Mouse (Mus musculus): ENCODE data around the gene Kcnma1. TPM values are rescaled to one million over a fixed set of nuclear protein-coding genes. Genes with fewer than 3 reads are reported as not detected.

Gene Kcnma1
- polyA plus RNA-seq, 1 experiment from 2014 or later = 22.8 TPM

DNA sequence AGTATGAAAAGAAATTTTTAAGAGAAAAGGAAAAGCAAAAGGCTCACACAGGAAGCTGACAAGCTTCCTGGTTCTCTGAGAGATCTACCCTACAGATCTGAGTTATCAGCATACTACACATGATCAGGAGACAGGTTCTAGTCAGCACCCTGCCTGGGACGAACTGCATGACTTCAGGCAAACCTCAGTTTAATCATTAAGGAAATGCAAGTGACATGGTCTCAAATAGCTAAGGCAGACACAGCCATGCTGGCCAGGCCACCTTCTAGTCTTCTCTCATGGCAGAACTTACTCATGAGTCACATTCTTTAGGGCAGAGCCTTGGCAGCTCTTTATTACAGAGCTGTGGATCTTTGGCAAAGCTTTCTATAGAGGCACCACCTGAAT, 227.6 kb downstream of the Kcnma1 start:
- no peak for ATAC-seq (ENCODE audit: low FRiP score)
- Histone ChIP-seq H3K4me3 (replicated peaks; ENCODE audit: low read length) (no peak overlapping the region), H3K4me2 (replicated peaks) (no peak overlapping the region), H3K9me3 (ENCODE audit: control insufficient read depth, low read length) (no peaks in the 10 kb centered on the region), H3K27me3 (ENCODE audit: control insufficient read depth, insufficient read depth, low read length) (no peaks in the 10 kb centered on the region), H3K36me3 (replicated peaks; ENCODE audit: control insufficient read depth, insufficient read depth) (no peaks in the 10 kb centered on the region), H3K4me1 (replicated peaks; ENCODE audit: control insufficient read depth, insufficient read depth, low read length) (peaks cover 7% of the 10 kb centered on the region; the same call in 1 of the 2 replicates), H3K27ac (no peak overlapping the region), H3K9ac (no peak overlapping the region)
- WGBS = 59% methylated on average over 1 of the region's 1 CpGs
- DNase-seq (ENCODE audit: low spot score) = no peak

GRCm38 (mm10) chr14:23785921-23786686, 228.2 kb downstream of the Kcnma1 start:
- no peaks in the 10 kb centered on the region for H3K27me3 ChIP-seq (ENCODE audit: control insufficient read depth, insufficient read depth, low read length)
- no peak overlapping the region for H3K27ac ChIP-seq
- H3K9ac ChIP-seq = no peak overlapping the region
- H3K4me1 ChIP-seq (replicated peaks; ENCODE audit: control insufficient read depth, insufficient read depth, low read length) = peaks cover 7% of the 10 kb centered on the region; the same call in 1 of the 2 replicates
- DNase-seq (ENCODE audit: low spot score) (no peak), ATAC-seq (ENCODE audit: low FRiP score) (no peak)
- H3K9me3 ChIP-seq (ENCODE audit: control insufficient read depth, low read length) = no peaks in the 10 kb centered on the region
- no peak overlapping the region for H3K4me2 ChIP-seq (replicated peaks)
- 69% methylated on average over 10 of the region's 10 CpGs for WGBS
- no peaks in the 10 kb centered on the region for H3K36me3 ChIP-seq (replicated peaks; ENCODE audit: control insufficient read depth, insufficient read depth)
- H3K4me3 ChIP-seq (replicated peaks; ENCODE audit: low read length) = no peak overlapping the region

DNA sequence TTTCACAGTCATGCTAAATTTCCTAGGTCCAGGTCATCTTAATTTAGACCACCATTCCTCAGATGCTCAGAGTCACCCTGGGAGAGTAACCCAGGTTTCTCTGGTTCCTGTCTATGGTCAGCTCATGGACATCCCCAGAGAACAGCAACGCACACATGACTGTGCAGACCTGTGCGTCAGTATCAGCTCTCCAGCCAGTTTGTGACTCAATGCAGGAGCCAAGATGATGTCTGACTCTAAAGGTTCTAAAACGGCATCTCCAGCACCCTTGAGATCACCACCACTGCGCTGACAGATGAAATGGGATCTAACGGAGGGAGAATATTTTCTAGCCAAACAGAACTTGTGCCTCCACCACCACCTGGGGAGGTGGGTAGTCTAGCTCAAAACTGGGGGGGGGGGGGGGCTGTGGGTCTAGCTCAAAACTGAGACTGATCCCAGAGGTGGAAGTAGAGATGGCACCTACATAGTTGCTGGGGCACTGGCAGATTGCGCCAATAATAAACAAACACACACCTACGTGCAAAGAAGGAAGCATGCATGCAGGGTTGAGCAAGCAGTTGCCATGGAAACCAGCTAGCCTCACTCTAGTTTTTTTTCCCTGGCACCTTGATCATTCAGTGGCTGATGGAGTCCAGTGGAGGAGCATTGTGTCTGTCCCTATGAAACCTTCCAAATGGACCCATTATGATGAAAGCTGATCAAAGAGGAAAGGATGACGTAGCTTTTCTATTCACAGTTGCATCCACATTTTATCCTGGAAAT, 231.3 kb downstream of the Kcnma1 start:
- WGBS = 54% methylated on average over 8 of the region's 8 CpGs
- H3K36me3 ChIP-seq (replicated peaks; ENCODE audit: control insufficient read depth, insufficient read depth) = no peaks in the 10 kb centered on the region
- no peak overlapping the region for H3K9ac ChIP-seq
- no peaks in the 10 kb centered on the region for H3K27me3 ChIP-seq (ENCODE audit: control insufficient read depth, insufficient read depth, low read length)
- H3K9me3 ChIP-seq (ENCODE audit: control insufficient read depth, low read length) = no peaks in the 10 kb centered on the region
- H3K4me3 ChIP-seq (replicated peaks; ENCODE audit: low read length) = no peak overlapping the region
- H3K4me2 ChIP-seq (replicated peaks) = 0 out of 2 replicates have a peak overlapping the region, but pooled peaks have one; percentile 2
- peaks cover 7% of the 10 kb centered on the region; the same call in 1 of the 2 replicates for H3K4me1 ChIP-seq (replicated peaks; ENCODE audit: control insufficient read depth, insufficient read depth, low read length)
- DNase-seq (ENCODE audit: low spot score) = peak; percentile 70
- no peak overlapping the region for H3K27ac ChIP-seq
- ATAC-seq (ENCODE audit: low FRiP score) = no peak

- no peak overlapping the region for H3K4me3 ChIP-seq (replicated peaks; ENCODE audit: low read length)
- H3K9me3 ChIP-seq (ENCODE audit: control insufficient read depth, low read length) = no peaks in the 10 kb centered on the region
- 93% methylated on average over 2 of the region's 2 CpGs for WGBS
- DNase-seq (ENCODE audit: low spot score) (no peak), ATAC-seq (ENCODE audit: low FRiP score) (no peak)
- no peaks in the 10 kb centered on the region for H3K27me3 ChIP-seq (ENCODE audit: control insufficient read depth, insufficient read depth, low read length)
- H3K4me1 ChIP-seq (replicated peaks; ENCODE audit: control insufficient read depth, insufficient read depth, low read length) = no peaks in the 10 kb centered on the region
- H3K9ac ChIP-seq = no peak overlapping the region
- H3K4me2 ChIP-seq (replicated peaks) = no peak overlapping the region
- H3K36me3 ChIP-seq (replicated peaks; ENCODE audit: control insufficient read depth, insufficient read depth) = no peaks in the 10 kb centered on the region
- no peak overlapping the region for H3K27ac ChIP-seq
Observed at GRCm38 (mm10) chr14:23774542-23774941, 239.7 kb downstream of the Kcnma1 start.

DNA sequence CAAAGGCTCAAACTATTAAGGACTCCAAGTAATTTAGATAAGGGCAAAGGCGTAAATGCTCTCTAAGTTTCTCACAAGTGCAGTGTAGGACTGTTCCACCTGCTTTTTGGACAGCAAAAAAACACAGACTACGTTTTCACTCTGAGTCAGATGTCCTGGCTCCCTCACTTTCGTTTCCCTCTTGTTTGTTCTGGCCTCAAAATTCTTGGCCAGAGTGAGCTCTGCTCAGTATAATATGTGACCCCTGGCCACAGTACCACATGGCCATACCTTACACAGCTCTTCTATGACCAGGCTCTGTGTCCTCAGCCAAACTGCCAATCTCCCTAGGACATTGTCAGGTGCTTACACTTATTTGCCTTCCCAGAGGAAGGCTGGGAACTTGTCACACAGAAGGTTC, 241.6 kb downstream of the Kcnma1 start:
- no peak overlapping the region for H3K4me2 ChIP-seq (replicated peaks)
- ATAC-seq (ENCODE audit: low FRiP score) = no peak
- H3K4me3 ChIP-seq (replicated peaks; ENCODE audit: low read length) = no peak overlapping the region
- H3K9me3 ChIP-seq (ENCODE audit: control insufficient read depth, low read length) = no peaks in the 10 kb centered on the region
- no peaks in the 10 kb centered on the region for H3K36me3 ChIP-seq (replicated peaks; ENCODE audit: control insufficient read depth, insufficient read depth)
- H3K27me3 ChIP-seq (ENCODE audit: control insufficient read depth, insufficient read depth, low read length) = no peaks in the 10 kb centered on the region
- no peak overlapping the region for H3K27ac ChIP-seq
- no peak overlapping the region for H3K9ac ChIP-seq
- no peaks in the 10 kb centered on the region for H3K4me1 ChIP-seq (replicated peaks; ENCODE audit: control insufficient read depth, insufficient read depth, low read length)
- no peak for DNase-seq (ENCODE audit: low spot score)
- WGBS = 87% methylated on average over 3 of the region's 3 CpGs

DNA sequence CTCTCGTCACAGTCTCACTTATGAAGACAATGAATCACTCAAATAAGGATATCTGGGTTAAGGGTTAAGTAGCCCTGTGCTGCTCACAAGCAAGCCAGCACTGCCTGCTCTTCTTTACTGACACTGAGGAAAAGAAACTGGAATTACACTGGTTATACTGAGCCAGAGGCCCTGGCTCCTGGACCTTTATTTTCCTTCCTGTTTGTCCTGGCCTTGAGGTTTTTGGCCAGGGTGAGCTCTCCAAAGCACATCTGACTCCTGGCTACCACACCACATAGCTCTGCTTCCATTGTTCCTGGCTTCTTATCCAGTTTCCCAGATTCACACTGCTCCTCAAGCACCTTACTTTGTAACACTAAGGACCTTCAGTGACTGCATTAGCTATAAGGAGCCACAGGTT, 242.5 kb downstream of the Kcnma1 start:
- Histone ChIP-seq H3K4me2 (replicated peaks) (no peak overlapping the region), H3K9ac (no peak overlapping the region), H3K9me3 (ENCODE audit: control insufficient read depth, low read length) (no peaks in the 10 kb centered on the region), H3K4me1 (replicated peaks; ENCODE audit: control insufficient read depth, insufficient read depth, low read length) (no peaks in the 10 kb centered on the region), H3K36me3 (replicated peaks; ENCODE audit: control insufficient read depth, insufficient read depth) (no peaks in the 10 kb centered on the region), H3K4me3 (replicated peaks; ENCODE audit: low read length) (no peak overlapping the region), H3K27ac (no peak overlapping the region), H3K27me3 (ENCODE audit: control insufficient read depth, insufficient read depth, low read length) (no peaks in the 10 kb centered on the region)
- DNase-seq (ENCODE audit: low spot score) (no peak), ATAC-seq (ENCODE audit: low FRiP score) (no peak)
- 76% methylated on average over 1 of the region's 1 CpGs for WGBS

DNA sequence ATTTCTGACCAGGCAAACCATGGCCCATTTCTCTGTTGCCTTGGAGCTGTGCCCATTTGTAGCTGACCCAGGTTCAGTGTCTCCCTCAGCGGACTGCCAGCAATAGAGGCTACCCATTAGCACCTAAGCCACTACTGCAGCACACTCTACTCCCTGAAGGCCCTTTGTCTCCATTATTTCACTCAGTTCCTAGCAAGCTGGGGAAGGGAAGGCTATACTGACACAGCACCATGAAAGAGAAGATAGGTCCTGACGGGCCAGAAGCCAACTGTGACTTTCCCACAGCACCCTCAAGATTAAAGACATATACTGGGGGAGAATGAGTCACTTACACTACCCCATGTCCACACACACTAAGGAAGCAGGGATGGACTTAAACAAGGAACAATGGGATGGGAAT, 251.8 kb downstream of the Kcnma1 start:
- H3K4me2 ChIP-seq (replicated peaks) = no peak overlapping the region
- H3K4me1 ChIP-seq (replicated peaks; ENCODE audit: control insufficient read depth, insufficient read depth, low read length) = no peaks in the 10 kb centered on the region
- ATAC-seq (ENCODE audit: low FRiP score) (no peak), DNase-seq (ENCODE audit: low spot score) (no peak)
- H3K36me3 ChIP-seq (replicated peaks; ENCODE audit: control insufficient read depth, insufficient read depth) = no peaks in the 10 kb centered on the region
- no peak overlapping the region for H3K4me3 ChIP-seq (replicated peaks; ENCODE audit: low read length)
- WGBS = 93% methylated on average over 2 of the region's 2 CpGs
- H3K9ac ChIP-seq = no peak overlapping the region
- no peak overlapping the region for H3K27ac ChIP-seq
- no peaks in the 10 kb centered on the region for H3K27me3 ChIP-seq (ENCODE audit: control insufficient read depth, insufficient read depth, low read length)
- no peaks in the 10 kb centered on the region for H3K9me3 ChIP-seq (ENCODE audit: control insufficient read depth, low read length)

DNA sequence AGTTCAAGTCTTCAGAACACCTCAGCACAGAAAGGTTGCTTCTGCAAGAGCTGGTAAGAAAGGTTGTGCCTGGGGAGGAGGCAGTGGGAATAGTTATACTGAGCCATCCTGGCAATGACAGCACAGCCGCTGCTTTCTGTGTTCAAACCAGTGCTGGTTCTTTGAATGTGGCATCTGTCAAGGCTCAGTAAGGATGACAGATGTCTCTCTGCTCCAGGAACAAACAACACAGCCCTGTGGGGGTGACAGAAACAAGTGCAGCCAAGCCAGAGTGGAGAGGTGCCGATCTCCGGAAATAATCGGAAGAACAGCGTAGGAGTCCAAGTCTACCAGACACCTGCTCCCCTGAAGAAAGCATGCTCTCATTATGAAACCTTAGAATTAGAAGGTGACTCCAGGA, 254.7 kb downstream of the Kcnma1 start:
- no peak for ATAC-seq (ENCODE audit: low FRiP score)
- no peak for DNase-seq (ENCODE audit: low spot score)
- no peak overlapping the region for H3K9ac ChIP-seq
- H3K27ac ChIP-seq = no peak overlapping the region
- no peaks in the 10 kb centered on the region for H3K36me3 ChIP-seq (replicated peaks; ENCODE audit: control insufficient read depth, insufficient read depth)
- H3K4me2 ChIP-seq (replicated peaks) = no peak overlapping the region
- 65% methylated on average over 5 of the region's 5 CpGs for WGBS
- no peak overlapping the region for H3K4me3 ChIP-seq (replicated peaks; ENCODE audit: low read length)
- no peaks in the 10 kb centered on the region for H3K27me3 ChIP-seq (ENCODE audit: control insufficient read depth, insufficient read depth, low read length)
- no peaks in the 10 kb centered on the region for H3K9me3 ChIP-seq (ENCODE audit: control insufficient read depth, low read length)
- H3K4me1 ChIP-seq (replicated peaks; ENCODE audit: control insufficient read depth, insufficient read depth, low read length) = no peaks in the 10 kb centered on the region

GRCm38 (mm10) chr14:23758421-23758820, 255.9 kb downstream of the Kcnma1 start:
- WGBS = 67% methylated on average over 1 of the region's 1 CpGs
- H3K9ac ChIP-seq = no peak overlapping the region
- no peak overlapping the region for H3K4me2 ChIP-seq (replicated peaks)
- no peaks in the 10 kb centered on the region for H3K9me3 ChIP-seq (ENCODE audit: control insufficient read depth, low read length)
- no peak for DNase-seq (ENCODE audit: low spot score)
- H3K27ac ChIP-seq = no peak overlapping the region
- ATAC-seq (ENCODE audit: low FRiP score) = no peak
- no peaks in the 10 kb centered on the region for H3K4me1 ChIP-seq (replicated peaks; ENCODE audit: control insufficient read depth, insufficient read depth, low read length)
- H3K4me3 ChIP-seq (replicated peaks; ENCODE audit: low read length) = no peak overlapping the region
- no peaks in the 10 kb centered on the region for H3K27me3 ChIP-seq (ENCODE audit: control insufficient read depth, insufficient read depth, low read length)
- H3K36me3 ChIP-seq (replicated peaks; ENCODE audit: control insufficient read depth, insufficient read depth) = no peaks in the 10 kb centered on the region
